Mouse (Mus musculus): ENCODE data around the gene Tlr4. TPM values are rescaled to one million over a fixed set of nuclear protein-coding genes. Genes with fewer than 3 reads are reported as not detected.

The Tlr4 gene
- 1 to 10 TPM; 4.2 to 8.2 TPM for total RNA-seq (2021)
- long read RNA-seq, experiment 1 = 0 reads
- long read RNA-seq, experiment 2, full-length matches to known transcripts = 2 of 3 reads
- long read RNA-seq, experiment 2, partial matches to known transcripts = 0 of 3 reads
- long read RNA-seq, experiment 2, other reads (novel, unspliced or antisense) = 1 of 3 reads

DNA sequence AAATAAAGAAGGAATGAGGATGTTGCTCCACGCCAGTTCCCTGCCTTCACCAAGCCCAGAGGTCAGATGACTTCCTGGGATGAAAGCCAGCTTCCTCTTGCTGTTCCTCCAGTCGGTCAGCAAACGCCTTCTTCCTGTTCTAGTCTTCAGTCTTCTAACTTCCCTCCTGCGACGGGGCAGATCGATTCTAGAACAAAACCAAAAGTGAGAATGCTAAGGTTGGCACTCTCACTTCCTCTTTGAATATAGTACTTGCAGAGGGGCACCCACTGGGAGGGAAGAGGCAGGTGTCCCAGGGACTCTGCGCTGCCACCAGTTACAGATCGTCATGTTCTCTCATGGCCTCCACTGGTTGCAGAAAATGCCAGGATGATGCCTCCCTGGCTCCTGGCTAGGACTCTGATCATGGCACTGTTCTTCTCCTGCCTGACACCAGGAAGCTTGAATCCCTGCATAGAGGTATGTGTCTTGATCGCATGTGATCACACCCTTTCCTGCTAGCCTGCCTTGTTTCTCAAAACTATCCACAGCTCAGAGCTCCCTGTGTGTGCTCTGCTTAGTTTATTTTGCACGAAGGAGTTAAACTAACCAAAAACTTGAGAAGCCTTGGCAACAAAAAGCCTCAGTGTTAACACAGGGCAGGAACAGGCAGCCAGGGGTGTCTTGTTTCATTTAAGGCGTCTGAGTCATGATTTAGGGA is at the start of gene Tlr4:
TSS of gene Tlr4 (plus strand) at position 122 of the 700 bp plus-strand sequence.
- DNase-seq (ENCODE audit: low spot score) = peak; percentile 90

DNA sequence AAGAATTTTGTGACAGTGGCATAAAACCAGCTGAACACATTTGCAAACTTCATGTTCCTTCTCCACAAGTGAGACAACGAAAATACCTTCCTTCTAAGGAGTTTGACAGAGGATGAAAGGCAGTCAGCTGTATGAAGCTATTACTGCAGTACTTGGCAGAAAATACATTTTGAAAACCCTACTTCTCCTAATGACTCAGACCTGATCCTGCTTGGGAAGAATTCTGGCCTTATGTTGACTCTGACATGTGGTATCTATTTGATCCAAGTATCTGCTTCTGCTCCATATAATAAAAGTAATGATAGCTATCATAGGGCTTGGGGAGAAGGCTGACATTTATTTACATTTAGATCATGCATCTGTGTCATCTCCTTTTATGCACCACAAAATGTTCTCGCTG is 33.1 kb upstream of the Tlr4 start:
- DNase-seq (ENCODE audit: low spot score) = no peak

DNA sequence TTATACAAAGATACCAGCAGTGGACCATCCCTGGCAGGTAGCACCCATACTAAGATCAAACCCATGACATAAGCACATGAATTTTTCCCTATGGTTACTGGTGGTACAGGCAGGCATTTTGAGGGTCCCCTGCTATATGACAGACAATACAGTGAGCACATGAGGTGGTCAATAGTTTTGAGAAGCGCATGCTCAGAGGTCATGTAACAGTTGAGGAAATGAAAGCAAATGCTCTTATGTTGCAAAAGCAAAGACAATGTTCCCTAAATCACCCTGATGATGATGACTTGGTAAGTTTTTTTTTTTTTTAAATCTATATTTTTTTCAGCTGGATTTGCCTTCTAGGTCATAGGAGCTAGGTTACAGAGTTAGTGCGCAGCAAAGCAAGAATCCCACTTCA is 30.7 kb upstream of the Tlr4 start:
- DNase-seq (ENCODE audit: low spot score) = no peak

DNA sequence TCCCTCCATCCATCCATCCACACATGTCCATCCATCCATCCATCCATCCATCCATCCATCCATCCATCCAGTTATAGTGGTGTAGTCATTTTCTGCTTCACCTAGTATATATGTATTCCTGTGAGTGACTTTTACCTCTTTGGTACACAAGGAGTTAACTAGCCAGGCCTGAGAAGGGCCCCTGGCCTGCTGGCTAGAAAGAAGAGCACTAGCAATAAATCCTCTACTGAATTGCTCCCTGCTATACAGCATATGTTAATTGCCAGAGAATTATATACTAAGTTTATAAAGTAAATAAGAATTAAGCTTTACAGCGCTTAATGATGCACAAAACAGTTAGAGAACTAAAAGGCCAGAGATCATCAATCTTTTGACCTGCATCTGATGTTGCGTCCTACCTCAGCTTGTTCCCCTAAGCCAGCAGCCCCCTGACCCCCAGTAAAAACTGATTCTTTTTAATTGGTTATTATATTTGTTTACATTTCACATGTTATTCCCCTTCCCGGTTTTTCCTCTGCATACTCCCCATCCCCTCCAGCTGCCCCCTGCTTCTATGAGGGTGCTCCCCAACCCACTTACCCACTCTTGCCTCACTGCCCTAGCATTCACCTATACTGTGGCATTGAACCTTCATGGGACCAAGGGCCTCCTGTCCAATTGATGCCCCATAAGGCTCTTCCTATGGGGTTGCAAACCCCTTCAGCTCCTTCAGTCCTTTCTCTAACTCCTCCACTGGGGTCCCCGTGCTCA is 22.7 kb upstream of the Tlr4 start:
- no peak for DNase-seq (ENCODE audit: low spot score)

DNA sequence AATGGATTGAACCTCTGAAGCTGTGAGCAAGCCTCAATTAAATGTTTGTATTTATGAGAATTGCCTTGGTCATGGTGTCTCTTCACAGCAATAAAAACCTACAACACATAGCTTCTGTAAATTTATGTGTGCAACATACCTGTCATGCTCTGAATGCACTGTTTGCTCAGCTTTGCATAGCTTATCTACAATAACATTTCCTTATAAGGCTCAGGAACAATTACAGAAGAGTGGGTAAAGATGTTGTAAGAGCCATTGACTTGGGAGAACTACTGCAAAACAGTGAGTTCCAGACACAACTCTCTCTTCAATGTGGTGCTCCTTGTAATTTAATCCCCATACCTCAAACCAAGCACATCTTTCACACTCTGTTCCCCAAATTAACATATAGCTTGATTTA is 21.6 kb upstream of the Tlr4 start:
- DNase-seq (ENCODE audit: low spot score) = no peak

DNA sequence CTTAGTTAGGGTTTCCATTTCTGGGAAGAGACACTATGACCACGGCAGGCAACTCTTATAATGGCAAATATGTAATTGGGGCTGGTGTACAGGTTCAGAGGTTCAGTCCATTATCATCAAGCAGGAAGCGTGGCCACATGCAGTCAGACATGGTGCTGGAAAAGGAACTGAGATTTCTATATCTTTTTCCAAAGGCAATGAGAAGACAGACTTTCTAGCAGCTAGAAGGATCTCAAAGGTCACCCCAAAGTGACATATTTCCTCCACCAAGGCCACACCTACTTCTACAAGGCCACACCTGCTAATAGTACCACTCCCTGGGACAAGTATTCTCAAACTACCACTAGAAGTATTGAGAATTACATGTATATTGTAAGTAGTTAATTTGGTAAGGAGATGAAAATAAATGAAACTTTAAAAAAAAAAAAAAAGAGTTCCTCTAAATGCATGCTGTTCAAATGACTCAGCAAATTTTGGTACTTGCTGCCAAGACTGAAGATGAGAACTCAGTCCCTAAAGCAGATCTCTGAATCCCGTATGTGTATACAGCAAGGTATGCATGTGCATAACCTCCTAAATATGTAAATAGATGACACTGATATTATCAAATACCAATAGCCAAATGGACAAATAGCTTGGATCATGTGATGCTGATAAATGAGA is 10.9 kb upstream of the Tlr4 start:
- DNase-seq (ENCODE audit: low spot score) = no peak

DNA sequence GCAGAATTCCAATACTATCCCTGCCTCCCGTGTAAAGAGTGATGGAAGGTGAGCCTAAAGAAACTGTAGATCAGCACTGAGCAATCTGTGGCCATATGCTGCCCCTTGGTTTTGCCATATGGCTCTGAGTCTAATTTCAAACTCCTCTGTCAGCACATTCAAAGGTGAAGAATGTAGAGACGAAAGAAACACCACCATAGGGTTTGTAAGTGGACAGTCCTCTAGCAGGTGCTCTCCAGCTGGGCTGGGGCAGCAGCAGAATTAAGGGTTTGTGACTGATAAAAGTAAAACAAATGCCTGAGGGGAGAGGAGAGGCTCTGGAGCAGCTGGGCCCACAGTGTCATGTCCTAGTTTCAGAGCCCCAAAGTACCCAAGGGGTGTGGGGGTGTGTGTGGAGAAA is 6.2 kb upstream of the Tlr4 start:
- no peak for DNase-seq (ENCODE audit: low spot score)

DNA sequence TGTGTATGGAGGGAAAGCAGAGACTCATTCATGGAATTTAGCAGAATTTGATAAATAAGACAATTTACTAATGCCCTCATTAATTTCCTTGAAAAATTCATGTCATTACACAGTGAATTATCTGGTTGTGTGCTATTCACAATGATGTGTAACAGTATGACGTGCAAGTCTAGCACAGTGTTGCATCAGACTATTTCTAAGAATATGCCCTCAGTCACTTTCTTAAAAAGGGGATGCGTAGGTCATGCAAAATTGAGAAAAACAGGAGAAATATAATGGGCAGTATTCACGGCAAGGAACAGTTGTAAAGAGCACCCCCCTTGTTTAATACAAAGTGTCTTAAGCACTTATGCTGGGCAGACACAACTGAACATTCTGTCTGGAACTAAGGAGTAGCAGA is 5.6 kb upstream of the Tlr4 start:
- no peak for DNase-seq (ENCODE audit: low spot score)

DNA sequence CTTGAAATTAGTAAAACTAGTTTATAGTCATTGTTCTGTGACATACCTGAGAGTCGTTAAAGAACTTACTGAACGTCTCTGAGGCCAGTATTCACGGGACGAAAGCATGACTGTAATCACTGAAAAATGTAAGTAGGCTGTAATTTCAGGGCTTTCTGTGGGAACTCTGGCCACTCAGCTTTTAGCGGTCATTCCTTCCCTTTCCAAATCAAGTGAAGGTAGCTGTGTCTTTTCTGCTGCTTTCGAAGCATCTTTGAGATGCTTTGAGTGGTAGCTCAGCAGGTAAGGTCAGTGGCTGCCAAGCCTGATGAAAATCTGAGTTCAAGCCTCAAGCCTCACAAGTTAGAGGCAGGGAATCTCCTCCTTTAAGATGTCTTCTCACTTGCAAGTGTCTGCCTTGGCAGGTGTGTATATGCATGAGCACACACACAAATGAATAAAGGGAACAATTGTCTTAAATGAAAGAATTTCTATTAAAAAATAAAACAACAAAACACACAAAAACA is 832 bp downstream of the Tlr4 start:
- no peak for DNase-seq (ENCODE audit: low spot score)

DNA sequence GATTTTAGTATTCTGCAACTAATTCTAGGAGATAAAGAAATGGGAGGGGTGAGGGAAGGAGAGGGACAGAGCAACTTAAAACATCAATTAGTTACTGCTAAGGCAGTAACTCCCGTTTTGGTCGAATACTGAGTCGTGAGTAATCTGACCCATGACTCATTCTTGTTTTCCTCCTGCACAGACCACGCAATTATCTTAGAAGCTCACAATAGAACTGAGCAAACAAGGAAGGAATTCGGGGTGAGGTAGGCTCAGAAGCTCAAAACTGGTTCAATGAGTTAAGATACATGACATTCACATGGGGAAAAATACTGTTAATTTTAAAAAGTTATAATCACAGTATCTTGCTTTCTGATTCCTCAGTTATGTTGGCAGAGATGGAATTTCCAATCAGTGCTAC is 1.3 kb downstream of the Tlr4 start:
- DNase-seq (ENCODE audit: low spot score) = peak; percentile 45

DNA sequence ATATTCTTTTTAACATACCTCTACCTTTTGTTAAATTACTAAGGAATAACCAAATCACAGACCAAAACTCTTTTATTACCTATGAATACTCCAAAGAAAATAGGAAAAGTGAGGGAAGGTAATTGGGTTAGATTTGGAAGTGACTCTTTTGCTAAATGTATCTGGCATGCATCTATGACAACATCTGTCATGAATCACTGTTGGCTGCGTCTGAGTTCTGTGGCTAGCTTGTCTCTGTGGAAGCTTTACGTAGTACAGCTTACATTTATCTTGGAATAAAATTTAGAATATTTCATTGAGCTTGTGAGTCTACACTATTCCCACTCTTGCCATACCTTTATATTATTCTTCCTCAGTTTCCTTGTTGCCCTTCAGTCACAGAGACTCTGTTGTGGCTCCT is 10.7 kb downstream of the Tlr4 start:
- DNase-seq (ENCODE audit: low spot score) = no peak

DNA sequence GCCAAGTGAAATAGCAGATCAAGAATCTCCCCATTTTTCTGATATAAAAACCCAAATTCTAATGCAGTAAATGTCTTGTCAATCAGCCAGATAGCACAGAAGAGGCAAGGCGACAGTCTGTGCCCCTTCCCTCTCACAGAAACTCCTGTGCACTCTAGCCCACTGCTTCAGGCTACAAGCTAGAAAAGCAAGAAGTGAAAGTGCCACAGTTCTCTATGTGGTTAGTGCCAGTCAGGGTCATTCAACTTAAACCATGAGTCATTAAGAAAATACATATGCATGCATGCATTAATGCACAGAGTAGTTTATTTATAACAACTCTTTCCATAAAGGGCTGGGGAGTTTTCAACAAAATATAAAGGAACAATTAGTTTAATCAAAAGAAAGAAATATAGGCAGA is 15.9 kb downstream of the Tlr4 start:
- DNase-seq (ENCODE audit: low spot score) = no peak

DNA sequence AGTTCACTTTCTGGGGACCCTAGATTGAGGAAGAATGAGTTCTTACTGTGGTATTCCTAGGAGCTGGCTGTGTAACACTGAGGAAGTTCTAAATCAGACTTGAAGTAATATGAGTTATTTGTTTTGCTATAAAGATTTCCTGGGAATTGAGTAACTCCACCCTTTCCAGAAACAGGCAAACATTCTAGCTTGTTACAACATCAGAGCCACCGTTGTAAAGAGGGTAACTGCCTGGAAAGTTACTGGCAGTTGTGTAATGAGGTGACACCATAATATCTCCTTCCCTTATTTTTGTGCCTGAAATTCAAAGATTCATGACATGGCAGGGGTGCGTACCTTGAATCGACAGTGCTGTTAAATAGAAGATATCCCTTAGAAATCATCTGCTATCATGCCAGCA is 24.6 kb downstream of the Tlr4 start:
- DNase-seq (ENCODE audit: low spot score) = peak; percentile 27

DNA sequence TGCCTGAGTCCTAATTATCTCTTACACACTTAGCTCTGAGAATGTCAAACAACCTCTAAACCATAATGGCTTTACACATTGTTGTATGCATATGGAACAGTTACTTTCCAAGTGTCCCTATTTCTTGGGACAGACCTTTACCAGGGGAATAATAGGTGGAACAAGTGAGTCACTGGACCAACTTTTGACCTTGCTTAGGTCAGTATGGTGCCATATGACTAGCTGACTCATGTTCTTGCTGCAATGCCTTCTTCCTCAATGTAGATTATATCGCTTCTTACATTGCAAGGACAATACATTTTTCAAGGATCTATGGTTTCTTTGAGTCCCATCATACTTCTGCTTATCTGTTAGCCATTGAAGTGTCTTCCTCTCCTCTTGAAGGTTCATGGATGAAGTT is 29.6 kb downstream of the Tlr4 start:
- DNase-seq (ENCODE audit: low spot score) = no peak

DNA sequence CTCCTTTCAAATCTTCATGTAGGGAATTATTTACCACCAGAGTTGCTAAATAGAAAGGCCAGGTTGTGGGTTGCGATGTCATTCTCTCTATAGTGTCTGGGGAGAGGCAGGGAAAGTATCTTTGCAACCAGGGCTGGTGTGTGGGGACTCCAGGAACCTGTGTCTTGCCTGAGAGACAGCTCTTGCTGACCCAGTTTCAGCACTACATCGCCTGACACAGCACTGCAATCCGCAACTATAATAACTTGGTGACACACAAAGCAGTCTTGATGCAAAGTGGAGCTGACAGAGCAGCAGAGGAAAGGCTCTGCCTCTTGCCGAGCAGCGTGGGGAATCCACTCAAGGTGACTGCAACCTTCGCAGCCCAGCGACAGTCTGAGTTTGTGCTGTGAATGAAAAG is 42.5 kb downstream of the Tlr4 start:
- DNase-seq (ENCODE audit: low spot score) = no peak

DNA sequence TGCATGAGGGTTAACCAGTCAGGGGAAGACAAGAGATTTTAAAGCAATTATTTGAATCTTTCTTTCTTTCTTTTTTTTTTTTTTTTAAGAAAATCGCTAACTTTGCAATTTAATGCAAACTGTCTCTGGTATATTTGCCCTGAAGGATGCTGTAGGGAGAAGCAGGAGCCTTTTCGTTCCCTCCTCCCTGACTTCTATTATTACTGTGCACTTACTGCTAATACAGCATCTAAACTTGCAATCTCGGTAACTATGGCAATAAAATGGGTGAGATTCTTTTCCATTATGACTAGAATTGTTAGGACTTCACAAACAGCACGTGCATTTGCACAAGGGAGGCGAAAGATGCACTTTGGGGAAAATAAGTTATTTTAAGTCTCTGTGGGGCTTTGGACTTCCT is 44.6 kb downstream of the Tlr4 start:
- no peak for DNase-seq (ENCODE audit: low spot score)

DNA sequence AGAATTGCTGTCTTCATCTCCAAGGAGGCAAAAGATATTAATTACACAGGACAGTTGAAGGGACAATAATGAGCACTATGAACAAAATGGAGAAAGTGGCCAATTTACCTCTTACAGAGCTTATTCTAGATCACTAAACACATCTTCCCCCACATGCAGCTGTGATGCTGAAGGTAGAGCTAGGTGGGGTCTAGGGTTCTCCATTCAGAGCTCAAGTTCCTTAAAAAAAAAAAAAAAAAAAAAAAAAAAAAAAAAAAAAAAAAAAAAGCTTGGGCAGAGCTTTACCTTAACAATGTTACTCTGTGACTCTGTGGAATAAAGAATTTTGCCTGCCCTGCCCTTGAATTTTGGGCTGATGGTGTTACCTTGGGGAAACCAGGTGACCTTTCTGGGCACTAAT is 46.0 kb downstream of the Tlr4 start:
- no peak for DNase-seq (ENCODE audit: low spot score)

DNA sequence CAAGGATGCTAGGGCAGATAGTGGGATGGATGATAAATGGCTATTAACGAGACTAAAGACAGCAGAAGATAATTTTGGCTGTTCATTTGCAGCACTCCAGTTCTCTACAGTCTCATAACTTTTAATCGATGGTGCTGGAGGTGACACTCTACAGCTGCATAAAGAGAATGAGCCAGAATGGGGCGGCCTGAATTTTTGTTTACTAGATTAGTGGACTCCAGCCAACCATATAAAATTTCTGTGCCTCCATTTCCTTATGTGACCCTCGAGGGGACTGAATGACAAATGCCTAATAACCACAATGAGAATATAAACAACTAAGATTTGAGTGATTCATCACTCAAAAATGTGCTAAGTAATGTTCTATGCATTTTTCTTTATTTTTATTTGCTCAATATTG is 48.4 kb downstream of the Tlr4 start:
- no peak for DNase-seq (ENCODE audit: low spot score)

DNA sequence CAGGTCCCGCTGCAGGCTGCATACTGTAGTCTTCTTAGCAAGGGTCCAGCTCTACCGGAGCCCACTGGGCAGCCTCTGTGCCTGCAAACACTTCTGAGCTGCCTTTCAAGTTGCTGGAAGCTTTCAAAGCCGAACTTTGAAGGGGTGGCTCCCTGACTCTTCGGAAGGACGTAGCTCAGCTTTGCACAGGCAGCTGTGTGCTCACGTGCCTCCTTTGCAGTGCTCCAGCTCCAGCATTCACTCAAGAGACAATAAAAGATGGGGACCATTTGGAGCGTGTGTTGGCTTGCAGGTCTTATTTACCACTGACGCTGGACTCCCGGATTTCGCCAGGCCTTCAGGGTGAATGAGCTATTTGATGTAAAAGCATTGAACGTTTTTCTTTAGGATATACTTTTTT is 50.2 kb downstream of the Tlr4 start:
- no peak for DNase-seq (ENCODE audit: low spot score)

DNA sequence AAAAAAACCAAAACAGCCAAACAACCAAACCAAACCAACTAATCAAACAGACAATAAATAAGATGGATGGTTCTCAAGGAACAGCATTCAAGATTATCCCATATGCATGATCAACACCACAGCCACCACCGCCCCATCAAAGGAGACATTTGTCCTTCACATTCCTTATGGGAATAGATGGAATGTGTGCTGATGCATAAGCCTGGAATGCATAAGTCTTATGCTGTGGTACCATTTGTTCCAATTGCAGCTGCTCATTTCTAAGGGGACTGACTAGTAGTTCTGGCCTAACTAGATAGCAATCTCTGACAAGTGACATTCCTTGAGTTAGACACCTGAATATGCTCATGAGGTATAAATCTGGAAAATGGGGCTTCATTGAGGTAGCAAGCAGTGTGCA is 54.1 kb downstream of the Tlr4 start:
- no peak for DNase-seq (ENCODE audit: low spot score)

DNA sequence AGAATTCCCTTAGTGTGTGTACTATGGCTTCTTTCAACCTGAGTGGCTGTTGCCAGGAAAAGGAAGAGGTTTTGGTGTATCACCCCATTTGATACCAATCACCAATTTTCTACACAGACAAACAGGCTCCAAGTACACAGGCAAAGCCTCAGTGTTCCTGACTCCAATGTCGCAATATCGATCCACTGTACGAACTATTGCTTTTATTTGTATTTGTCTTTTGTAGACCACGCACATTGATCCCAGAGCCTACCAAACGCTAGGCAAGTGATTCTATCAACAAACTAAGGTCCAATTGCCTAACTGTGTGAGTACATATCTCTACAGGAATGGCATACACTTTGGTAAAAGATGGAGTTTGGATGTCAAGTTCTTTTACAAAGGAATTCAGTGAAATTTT is 55.9 kb downstream of the Tlr4 start:
- no peak for DNase-seq (ENCODE audit: low spot score)

DNA sequence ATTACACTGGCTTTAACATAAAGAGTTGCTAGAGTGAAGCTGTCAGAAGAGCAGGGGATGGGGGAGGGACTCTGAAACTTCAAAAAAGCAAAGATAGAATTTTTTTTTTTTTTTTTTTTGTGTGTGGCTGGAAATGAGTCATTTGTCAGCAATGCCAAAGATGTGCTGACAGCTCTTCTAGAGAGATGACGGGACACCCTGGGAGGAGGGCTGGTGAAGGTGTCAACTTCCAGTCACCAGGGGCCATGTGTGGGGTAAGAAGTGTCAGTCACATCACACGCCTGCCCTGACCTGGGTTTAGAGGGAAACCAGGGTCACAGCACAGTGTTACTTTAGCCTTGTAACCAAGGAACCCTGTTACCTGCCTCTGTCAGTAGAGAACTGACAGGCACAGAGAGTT is 67.2 kb downstream of the Tlr4 start:
- peak; percentile 9 for DNase-seq (ENCODE audit: low spot score)
